Mouse (Mus musculus) left cerebral cortex, adult 11 months (tissue): ENCODE measurements around the gene Ube4b.

Experiments
- DNase-seq: peaks from one replicate; pipeline ENCODE4 v3.0.0; 2022; ENCODE audit warnings: low spot score

Ube4b gene

GRCm38 (mm10) chr4:149394292-149394691 is 32.3 kb downstream of the Ube4b start:
- no peak for DNase-seq

GRCm38 (mm10) chr4:149393311-149393995 is 33.1 kb downstream of the Ube4b start:
- DNase-seq, result no peak

- DNase-seq, result no peak
These were observed 34.2 kb downstream of the Ube4b start for GRCm38 (mm10) chr4:149392359-149392758.

GRCm38 (mm10) chr4:149381001-149381400 is 45.5 kb downstream of the Ube4b start:
- DNase-seq, result no peak

- no peak for DNase-seq
These were observed 46.7 kb downstream of the Ube4b start for GRCm38 (mm10) chr4:149379881-149380280.

- DNase-seq, result no peak
These were observed 47.7 kb downstream of the Ube4b start for GRCm38 (mm10) chr4:149378819-149379218.

- DNase-seq, result no peak
These were observed 50.5 kb downstream of the Ube4b start for GRCm38 (mm10) chr4:149376034-149376433.

- no peak for DNase-seq
These were observed 51.9 kb downstream of the Ube4b start for GRCm38 (mm10) chr4:149374662-149375061.

- DNase-seq, result no peak
These were observed 52.6 kb downstream of the Ube4b start for GRCm38 (mm10) chr4:149373927-149374326.

GRCm38 (mm10) chr4:149373431-149373830 is 53.1 kb downstream of the Ube4b start:
- no peak for DNase-seq

- DNase-seq, result peak; percentile 43
These were observed 60.7 kb downstream of the Ube4b start for GRCm38 (mm10) chr4:149365702-149366370.

GRCm38 (mm10) chr4:149364896-149365295 is 61.7 kb downstream of the Ube4b start:
- peak; percentile 47 for DNase-seq

- no peak for DNase-seq
These were observed 65.5 kb downstream of the Ube4b start for GRCm38 (mm10) chr4:149361051-149361450.

GRCm38 (mm10) chr4:149360647-149361046 is 65.9 kb downstream of the Ube4b start:
- DNase-seq, result no peak

- DNase-seq, result no peak
These were observed 68.6 kb downstream of the Ube4b start for GRCm38 (mm10) chr4:149357982-149358381.

- DNase-seq, result no peak
These were observed 71.9 kb downstream of the Ube4b start for GRCm38 (mm10) chr4:149354671-149355070.

- DNase-seq, result no peak
These were observed 74.9 kb downstream of the Ube4b start for GRCm38 (mm10) chr4:149351596-149352150.

- DNase-seq, result no peak
These were observed 77.6 kb downstream of the Ube4b start for GRCm38 (mm10) chr4:149348963-149349362.

- no peak for DNase-seq
These were observed 80.7 kb downstream of the Ube4b start for GRCm38 (mm10) chr4:149345873-149346272.

- no peak for DNase-seq
These were observed 82.2 kb downstream of the Ube4b start for GRCm38 (mm10) chr4:149344311-149344710.

- no peak for DNase-seq
These were observed 85.9 kb downstream of the Ube4b start for GRCm38 (mm10) chr4:149340680-149341079.

- DNase-seq, result no peak
These were observed 86.9 kb downstream of the Ube4b start for GRCm38 (mm10) chr4:149339426-149340214.

- DNase-seq, result peak; percentile 45
These were observed 88.4 kb downstream of the Ube4b start for GRCm38 (mm10) chr4:149338137-149338536.
